Mouse (Mus musculus) mature B cell (primary cell): ENCODE measurements around the gene Mef2d.

Source experiments
- in situ Hi-C: fragments of 300-500 bp; cut with MboI; formaldehyde crosslinking; loops from 2 replicates; pipeline ENCODE4 v1.14.3; 2019

Gene Mef2d

GRCm38 (mm10) chr3:88178986-88179385 is 36.8 kb downstream of the Mef2d start:
- in situ Hi-C loops, result no loop called here

- in situ Hi-C loops, result no loop called here
These were observed 39.2 kb downstream of the Mef2d start for GRCm38 (mm10) chr3:88181374-88181773.

GRCm38 (mm10) chr3:88186424-88186823 is 44.3 kb downstream of the Mef2d start:
- in situ Hi-C loops, result no loop called here

- in situ Hi-C loops, result no loop called here
These were observed 49.0 kb downstream of the Mef2d start for GRCm38 (mm10) chr3:88191146-88191545.

GRCm38 (mm10) chr3:88191820-88192616 is 49.8 kb downstream of the Mef2d start:
- in situ Hi-C loops, result no loop called here

GRCm38 (mm10) chr3:88197741-88198504 is 55.8 kb downstream of the Mef2d start:
- in situ Hi-C loops, result no loop called here

GRCm38 (mm10) chr3:88198505-88199020 is 56.4 kb downstream of the Mef2d start:
- in situ Hi-C loops, result no loop called here

- in situ Hi-C loops, result no loop called here
These were observed 57.5 kb downstream of the Mef2d start for GRCm38 (mm10) chr3:88199541-88200110.

- in situ Hi-C loops, result no loop called here
These were observed 58.2 kb downstream of the Mef2d start for GRCm38 (mm10) chr3:88200161-88200971.

GRCm38 (mm10) chr3:88200972-88201330 is 58.8 kb downstream of the Mef2d start:
- in situ Hi-C loops, result no loop called here

GRCm38 (mm10) chr3:88201640-88202039 is 59.5 kb downstream of the Mef2d start:
- in situ Hi-C loops, result no loop called here

- in situ Hi-C loops, result no loop called here
These were observed 60.8 kb downstream of the Mef2d start for GRCm38 (mm10) chr3:88202986-88203385.

- in situ Hi-C loops, result no loop called here
These were observed 61.3 kb downstream of the Mef2d start for GRCm38 (mm10) chr3:88203456-88203855.

GRCm38 (mm10) chr3:88203999-88204700 is 62.0 kb downstream of the Mef2d start:
- in situ Hi-C loops, result no loop called here

- in situ Hi-C loops, result no loop called here
These were observed 62.6 kb downstream of the Mef2d start for GRCm38 (mm10) chr3:88204751-88205150.

- in situ Hi-C loops, result no loop called here
These were observed 63.0 kb downstream of the Mef2d start for GRCm38 (mm10) chr3:88205176-88205562.

GRCm38 (mm10) chr3:88205563-88206491 is 63.7 kb downstream of the Mef2d start:
- in situ Hi-C loops, result no loop called here

GRCm38 (mm10) chr3:88206500-88206899 is 64.3 kb downstream of the Mef2d start:
- in situ Hi-C loops, result no loop called here

- in situ Hi-C loops, result no loop called here
These were observed 64.8 kb downstream of the Mef2d start for GRCm38 (mm10) chr3:88206901-88207371.
